ENCODE assay signal across 8 mouse cellular contexts in the genomic region with DNA sequence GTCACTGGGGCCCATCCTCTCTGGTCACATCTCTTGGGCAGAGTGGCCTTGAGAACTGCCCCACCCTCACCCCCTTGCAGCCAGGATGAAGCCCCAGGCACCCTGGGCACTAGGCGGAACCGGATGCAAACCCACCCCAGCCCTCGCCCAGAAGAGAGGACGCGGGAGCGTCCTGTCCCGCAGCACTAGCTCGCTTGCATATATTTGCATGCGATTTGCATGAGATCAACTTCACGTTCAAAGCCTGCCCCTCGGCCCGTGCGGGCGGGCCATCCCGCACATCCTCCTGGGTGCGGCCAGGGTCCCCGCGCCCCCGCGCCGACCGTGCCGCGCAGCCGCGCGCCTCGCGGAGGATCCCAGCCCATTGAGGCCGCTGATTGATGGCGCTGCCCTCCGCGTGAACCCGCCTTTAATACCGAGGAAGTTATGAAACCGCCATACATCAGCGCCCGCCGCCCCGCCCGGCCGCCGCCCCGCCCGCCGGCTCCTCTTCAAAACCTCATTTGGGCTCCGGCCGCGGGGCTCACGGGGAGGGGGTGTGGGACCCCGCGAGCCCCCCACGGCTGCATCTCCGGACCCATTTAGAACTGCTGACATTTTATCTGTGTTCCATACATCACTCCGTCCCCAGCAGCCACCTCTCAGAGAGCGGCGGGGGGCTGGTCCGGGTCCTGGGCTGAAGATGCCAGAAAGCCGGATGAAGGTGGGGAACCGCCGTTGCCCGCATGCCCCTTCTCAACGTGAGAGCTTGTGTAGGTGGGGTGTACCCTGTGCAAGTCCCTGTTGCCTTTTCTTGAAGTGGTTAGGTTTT. TPM values are rescaled to one million over a fixed set of nuclear protein-coding genes. Genes with fewer than 3 reads are reported as not detected.
DNase-seq lines count a peak whose midpoint lies in the region; ATAC-seq and TF ChIP-seq lines count a peak whose summit lies in the region.

No protein-coding gene starts in this region.

- no peak for TF ChIP-seq POLR2A in thymus, adult 2 months (IDR thresholded peaks at IDR 0.05; ENCODE audit: control insufficient read depth, extremely low read depth, insufficient read depth, low read length, poor library complexity)
- no peak for TF ChIP-seq POLR2A in olfactory bulb, adult 2 months (IDR thresholded peaks at IDR 0.05; ENCODE audit: insufficient read depth, low read depth, low read length)

- H3K9me3 ChIP-seq in lung, embryonic 15.5 days: no peaks in the 10 kb centered on the region

- H3K4me2 ChIP-seq in lung, embryonic 15.5 days: peak overlapping the region; percentile 92

- H3K4me1 ChIP-seq in thymus, adult 2 months (replicated peaks; ENCODE audit: control insufficient read depth, insufficient read depth, low read length): peaks cover 15% of the 10 kb centered on the region
- peaks cover 19% of the 10 kb centered on the region for H3K4me1 ChIP-seq in lung, embryonic 15.5 days
- peaks cover 10% of the 10 kb centered on the region for H3K4me1 ChIP-seq in olfactory bulb, adult 2 months (ENCODE audit: control insufficient read depth, insufficient read depth, low read length)

- no peak overlapping the region for H3K27ac ChIP-seq in thymus, adult 2 months (ENCODE audit: control insufficient read depth, insufficient read depth, low read length)
- no peak overlapping the region for H3K27ac ChIP-seq in lung, embryonic 15.5 days
- no peak overlapping the region for H3K27ac ChIP-seq in olfactory bulb, adult 2 months (ENCODE audit: insufficient read depth, low read depth, low read length)

- peaks cover 32% of the 10 kb centered on the region for H3K27me3 ChIP-seq in thymus, adult 2 months (ENCODE audit: control insufficient read depth, insufficient read depth, low read length)
- peaks cover 84% of the 10 kb centered on the region for H3K27me3 ChIP-seq in lung, embryonic 15.5 days

- H3K9ac ChIP-seq in lung, embryonic 15.5 days: peak overlapping the region; percentile 44

- TF ChIP-seq CTCF in thymus, adult 2 months (IDR thresholded peaks at IDR 0.05; ENCODE audit: borderline replicate concordance, control insufficient read depth, extremely low read depth, insufficient read depth, low read length, poor library complexity): peak; percentile 21; the same call in 1 of the 2 replicates
- TF ChIP-seq CTCF in olfactory bulb, adult 2 months (IDR thresholded peaks at IDR 0.05; ENCODE audit: insufficient read depth, low read depth, low read length): no peak

- H3K36me3 ChIP-seq in thymus, adult 2 months (ENCODE audit: control insufficient read depth, insufficient read depth, low read length): no peaks in the 10 kb centered on the region
- H3K36me3 ChIP-seq in lung, embryonic 15.5 days: no peaks in the 10 kb centered on the region

- DNase-seq in thymus, adult 2 months: peak; percentile 27
- no peak for DNase-seq in thymus, postnatal 36 days
- peak; percentile 87 for DNase-seq in embryo, embryonic 11 days
- peak; percentile 80 for DNase-seq in induced T-regulatory cell, adult 2 months (ENCODE audit: low read depth)
- DNase-seq in left cerebral cortex, adult 18-20 months (ENCODE audit: low spot score in 2 of 2): no peak
- DNase-seq in left cerebral cortex, postnatal 25 days (ENCODE audit: low spot score in 2 of 2): no peak

- ATAC-seq in lung, embryonic 15.5 days (ENCODE audit: borderline replicate concordance, extremely low read depth, low FRiP score, low TSS enrichment): peak; percentile 19; the same call in 1 of the 2 replicates

- peak overlapping the region; percentile 39 for H3K4me3 ChIP-seq in thymus, adult 2 months (ENCODE audit: control insufficient read depth, insufficient read depth, low read length)
- H3K4me3 ChIP-seq in lung, embryonic 15.5 days: peak overlapping the region; percentile 51
- peak overlapping the region; percentile 27 for H3K4me3 ChIP-seq in olfactory bulb, adult 2 months (ENCODE audit: insufficient read depth, low read depth, low read length)

- WGBS in thymus, adult 2 months: 2% methylated on average over 63 of the region's 63 CpGs
- under 1% methylated on average over 62 of the region's 63 CpGs for whole genome bisulfite sequencing in lung, embryonic 15.5 days
- 3% methylated on average over 63 of the region's 63 CpGs for WGBS in olfactory bulb, adult 2 months

- intact Hi-C loops in left cerebral cortex, postnatal 25 days (cut with DNase I): no loop called here

RNA-seq across cellular contexts. Expression of gene Smug1, which starts 2.1 kb away (rescaled TPM):
- 24.2 and 25.1 TPM in 2 replicates for polyA plus RNA-seq in thymus, adult 2 months (2012; rRNA removed)
- polyA plus RNA-seq in lung, embryonic 15.5 days (2015; fragmentation: Nextera tagmentation; extraction: Ambion mirVana): 16.1 and 17.6 TPM in 2 replicates
- polyA plus RNA-seq in olfactory bulb, adult 2 months (2012; ENCODE audit: insufficient read depth, insufficient read length, low replicate concordance, missing spikeins): not detected in 2 replicates
- 10 to 100 TPM; 21.8 to 22.6 TPM for total RNA-seq in left cerebral cortex, adult 18-20 months (2021)
- total RNA-seq in left cerebral cortex, postnatal 25 days (2021): 10 to 100 TPM; 19.2 to 20.9 TPM

Comparison
In these comparisons a context has a peak if more than half of its experiments do, and no peak if none do; other contexts are left out.
1. DNase-seq: peak in thymus, adult 2 months (single experiment), embryo, embryonic 11 days (single experiment) and induced T-regulatory cell, adult 2 months (single experiment); none in thymus, postnatal 36 days (0 of 2), left cerebral cortex, adult 18-20 months (0 of 2) and left cerebral cortex, postnatal 25 days (0 of 2).
2. Peak in every context shown above with its lines, with median percentiles within 50 percentile points of each other: H3K4me3 ChIP-seq.